Mouse (Mus musculus) liver, adult 2 months (tissue): ENCODE results near the gene Clk1. TPM values are rescaled to one million over a fixed set of nuclear protein-coding genes. Genes with fewer than 3 reads are reported as not detected.
"Not testable (repeated sequence)": the region's sequence is repeated elsewhere in the genome, so short reads cannot be mapped to it uniquely, and the experiment has no call there.

ENCODE experiments used
- DNase-seq: peaks from one replicate; pipeline ENCODE4 v3.0.0-alpha.2; 2011; ENCODE audit warnings: low read depth, low spot score; ENCODE audit errors: extremely low read depth
- H3K27ac ChIP-seq: fragments of 200-500 bp; replicated peaks from 2 replicates; pipeline ENCODE4 v1.5.1; 2012; ENCODE audit warnings: low read depth, mild to moderate bottlenecking, control low read depth, inconsistent platforms, low read length; ENCODE audit not compliant: insufficient read depth
- H3K27me3 ChIP-seq: fragments of 200-500 bp; 2 replicates; pipeline ENCODE4 v1.6.1; 2012; ENCODE audit warnings: mild to moderate bottlenecking, moderate library complexity, low read length, inconsistent platforms; ENCODE audit not compliant: control insufficient read depth, insufficient read depth
- H3K36me3 ChIP-seq: fragments of 200-500 bp; 2 replicates; pipeline ENCODE4 v1.6.1; 2012; ENCODE audit warnings: low read length, inconsistent platforms; ENCODE audit not compliant: control insufficient read depth, insufficient read depth
- H3K4me1 ChIP-seq: fragments of 200-500 bp; 2 replicates; pipeline ENCODE4 v1.6.1; 2011; ENCODE audit warnings: low read length; ENCODE audit not compliant: control insufficient read depth, insufficient read depth
- H3K4me3 ChIP-seq: fragments of 200-500 bp; 2 replicates; pipeline ENCODE4 v1.5.1; 2011; ENCODE audit warnings: low read depth, mild to moderate bottlenecking, control low read depth, low read length, moderate library complexity; ENCODE audit not compliant: insufficient read depth
- H3K79me2 ChIP-seq: fragments of 200-500 bp; 2 replicates; pipeline ENCODE4 v1.6.1; 2012; ENCODE audit warnings: inconsistent platforms, mild to moderate bottlenecking, low read length, moderate library complexity; ENCODE audit not compliant: control insufficient read depth, insufficient read depth
- H3K9ac ChIP-seq: fragments of 200-500 bp; 2 replicates; pipeline ENCODE4 v1.6.1; 2012; ENCODE audit warnings: low read depth, mild to moderate bottlenecking, control low read depth, inconsistent platforms, low read length
- CTCF ChIP-seq: fragments of 200-500 bp; IDR thresholded peaks from 2 replicates; pipeline ENCODE4 v1.5.1; 2011; ENCODE audit warnings: low read depth, low read length, control low read depth
- POLR2A ChIP-seq: fragments of 200-500 bp; IDR thresholded peaks from 2 replicates; pipeline ENCODE4 v1.6.1; 2011; ENCODE audit warnings: low read length, control low read depth; ENCODE audit not compliant: insufficient read depth; ENCODE audit errors: extremely low read depth
- WGBS: fragments of 180-500 bp; shearing (Covaris S2); methylation state at CpG from one replicate; pipeline ENCODE4 v1.1.7; 2018; 5-methylcytosine and 5-hydroxymethylcytosine counted together
- polyA plus RNA-seq: library from polyadenylated mRNA; depleted of rRNA; stranded (reverse); fragments of >200 nt; gene quantifications from 2 replicates; pipeline ENCODE4 v1.2.3, GENCODE M21; 2012
- total RNA-seq: library from RNA; depleted of rRNA; stranded (reverse); fragments of >200 nt; gene quantifications from 2 replicates; pipeline ENCODE4 v1.2.3, GENCODE M21; 2014

The Clk1 gene
- total and polyA plus RNA-seq, 2 experiments = 23.0 to 163 TPM

DNA sequence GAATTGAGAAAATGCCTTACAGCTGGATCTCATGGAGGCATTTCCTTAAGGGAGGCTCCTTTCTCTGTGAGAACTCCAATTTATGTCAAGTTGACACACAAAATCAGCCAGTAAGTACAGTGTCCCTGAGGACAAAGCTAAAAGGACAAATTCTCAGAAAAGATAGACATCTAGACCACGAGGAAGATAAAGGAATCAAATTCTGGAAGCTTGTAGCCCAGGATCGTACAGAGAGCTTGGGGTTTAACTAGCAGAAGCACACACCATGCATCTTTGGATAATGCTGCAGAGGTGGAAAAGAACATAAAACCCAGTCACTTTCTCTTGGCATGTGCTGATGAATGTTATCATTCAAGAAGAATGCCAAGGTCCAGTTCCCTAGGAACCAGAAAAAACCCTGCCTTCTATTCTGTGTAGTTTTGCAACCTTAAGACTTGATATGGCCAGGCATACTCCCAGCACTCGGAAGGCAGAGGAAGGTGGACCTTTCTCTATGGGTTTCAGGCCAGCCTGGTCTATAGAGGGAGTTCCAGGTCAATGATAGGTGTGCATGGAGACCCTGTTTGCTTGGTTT, 48.2 kb downstream of the Clk1 start:
- Histone ChIP-seq H3K9ac (no peak overlapping the region), H3K79me2 (no peaks in the 10 kb centered on the region), H3K4me1 (no peaks in the 10 kb centered on the region), H3K4me3 (no peak overlapping the region), H3K27ac (no peak overlapping the region), H3K27me3 (no peaks in the 10 kb centered on the region), H3K36me3 (no peaks in the 10 kb centered on the region)
- no peak for DNase-seq
- 85% methylated on average over 3 of the region's 3 CpGs for WGBS
- TF ChIP-seq POLR2A (no peak), CTCF (no peak)

DNA sequence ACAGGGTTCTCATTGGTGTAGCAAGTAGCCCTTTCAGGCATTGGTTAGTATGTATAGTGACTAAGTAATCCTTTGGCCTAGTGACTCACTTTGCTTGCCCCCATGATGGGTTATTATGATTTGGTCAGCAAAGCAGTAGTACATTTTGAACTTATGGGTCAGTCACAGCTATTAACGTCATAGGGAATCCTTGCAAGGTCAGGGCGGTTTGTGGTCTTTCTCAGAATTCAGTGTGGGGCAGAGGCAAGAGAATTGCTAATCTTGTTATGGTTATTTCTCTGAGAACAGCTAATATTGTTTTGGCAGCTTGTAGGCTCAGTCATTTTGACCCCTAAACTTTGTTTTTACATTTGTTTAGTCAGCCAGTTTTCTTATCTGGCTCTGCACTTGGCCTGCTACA, 49.6 kb downstream of the Clk1 start:
- 67% methylated on average over 2 of the region's 2 CpGs for WGBS
- not testable (repeated sequence) for H3K27me3 ChIP-seq, DNase-seq, H3K9ac ChIP-seq, H3K79me2 ChIP-seq, H3K27ac ChIP-seq, H3K36me3 ChIP-seq, H3K4me3 ChIP-seq, H3K4me1 ChIP-seq

DNA sequence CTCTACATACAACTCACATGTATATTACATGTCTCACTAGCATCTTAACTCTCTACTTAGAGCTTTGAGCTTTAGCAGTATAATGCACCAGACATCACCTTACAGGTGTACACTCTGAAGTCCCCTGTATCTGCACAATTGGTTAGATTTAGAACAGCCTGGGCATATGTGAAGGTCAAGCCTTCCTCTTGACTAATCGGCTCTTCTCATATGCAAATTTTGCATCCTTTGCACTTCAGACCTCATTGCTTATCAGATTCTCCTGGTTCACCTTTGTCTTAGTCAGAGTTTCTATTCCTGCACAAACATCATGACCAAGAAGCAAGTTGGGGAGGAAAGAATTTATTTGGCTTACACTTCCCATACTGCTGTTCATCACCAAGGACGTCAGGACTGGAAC, 54.1 kb downstream of the Clk1 start:
- H3K79me2 ChIP-seq = no peaks in the 10 kb centered on the region
- H3K9ac ChIP-seq = no peak overlapping the region
- H3K4me3 ChIP-seq = no peak overlapping the region
- no peak overlapping the region for H3K27ac ChIP-seq
- 72% methylated on average over 2 of the region's 2 CpGs for WGBS
- H3K4me1 ChIP-seq = no peaks in the 10 kb centered on the region
- H3K27me3 ChIP-seq = no peaks in the 10 kb centered on the region
- no peak for TF ChIP-seq POLR2A
- TF ChIP-seq CTCF = no peak
- H3K36me3 ChIP-seq = no peaks in the 10 kb centered on the region
- DNase-seq = no peak

DNA sequence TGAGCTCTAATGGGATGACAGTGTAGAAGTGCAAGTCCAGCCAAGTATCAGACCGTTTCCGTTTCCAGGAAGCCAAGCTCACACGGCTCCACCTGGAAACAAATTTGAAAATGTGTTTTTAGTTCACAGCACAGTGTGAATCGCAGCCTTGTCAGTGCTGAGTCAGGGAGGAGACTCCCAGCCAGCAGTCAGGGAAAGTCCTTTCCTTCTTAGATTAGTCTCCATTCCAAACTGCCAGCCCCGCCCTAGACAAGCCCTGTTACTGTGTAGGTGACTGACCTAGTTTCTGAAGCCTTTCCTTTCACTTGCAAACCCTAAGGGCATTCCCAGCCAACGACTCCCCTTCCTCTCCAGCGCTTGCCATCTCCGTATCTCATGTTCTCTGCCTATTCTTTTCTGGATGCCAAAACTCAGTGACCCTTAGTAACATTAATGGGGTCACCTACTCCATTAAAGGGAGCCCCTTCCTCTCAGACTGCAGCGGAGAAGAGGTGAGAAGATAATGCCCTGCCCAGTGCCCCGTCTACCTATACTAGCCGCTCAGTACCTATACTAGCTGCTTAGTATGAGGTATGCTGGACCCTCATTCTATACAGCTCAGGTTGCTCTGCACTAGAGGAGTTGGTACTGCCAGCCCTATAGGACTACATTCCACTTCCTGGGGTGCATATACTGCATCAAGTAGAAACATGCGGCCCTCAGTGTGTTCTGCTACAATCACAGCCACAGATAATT, 57.0 kb downstream of the Clk1 start:
- no peaks in the 10 kb centered on the region for H3K79me2 ChIP-seq
- H3K27ac ChIP-seq = no peak overlapping the region
- 79% methylated on average over 12 of the region's 12 CpGs for WGBS
- no peak overlapping the region for H3K4me3 ChIP-seq
- TF ChIP-seq CTCF (no peak), POLR2A (no peak)
- no peaks in the 10 kb centered on the region for H3K36me3 ChIP-seq
- H3K27me3 ChIP-seq = no peaks in the 10 kb centered on the region
- DNase-seq = no peak
- no peaks in the 10 kb centered on the region for H3K4me1 ChIP-seq
- H3K9ac ChIP-seq = no peak overlapping the region

DNA sequence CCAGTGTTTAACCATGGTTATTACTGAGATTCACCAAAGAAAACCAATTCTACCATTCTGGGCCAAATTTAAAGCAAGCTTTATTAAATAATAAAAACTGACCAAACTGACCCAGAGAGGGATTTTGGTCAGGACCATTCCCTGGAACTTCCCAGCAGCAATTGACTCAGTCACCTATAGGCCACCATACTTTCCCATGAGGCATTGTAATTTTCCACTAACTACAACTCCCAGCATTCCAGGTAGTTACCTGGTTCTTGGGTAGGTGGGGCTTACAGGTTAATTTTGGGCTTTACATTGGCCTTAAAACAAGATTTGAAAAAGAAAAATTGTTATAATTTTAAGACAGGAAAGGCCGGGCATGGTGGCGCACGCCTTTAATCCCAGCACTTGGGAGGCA, 58.0 kb downstream of the Clk1 start:
- 99% methylated on average over 3 of the region's 3 CpGs for WGBS
- TF ChIP-seq POLR2A = no peak
- TF ChIP-seq CTCF = no peak
- no peak overlapping the region for H3K4me3 ChIP-seq
- DNase-seq = no peak
- H3K36me3 ChIP-seq = no peaks in the 10 kb centered on the region
- no peak overlapping the region for H3K9ac ChIP-seq
- H3K4me1 ChIP-seq = no peaks in the 10 kb centered on the region
- no peaks in the 10 kb centered on the region for H3K27me3 ChIP-seq
- H3K27ac ChIP-seq = no peak overlapping the region
- no peaks in the 10 kb centered on the region for H3K79me2 ChIP-seq

DNA sequence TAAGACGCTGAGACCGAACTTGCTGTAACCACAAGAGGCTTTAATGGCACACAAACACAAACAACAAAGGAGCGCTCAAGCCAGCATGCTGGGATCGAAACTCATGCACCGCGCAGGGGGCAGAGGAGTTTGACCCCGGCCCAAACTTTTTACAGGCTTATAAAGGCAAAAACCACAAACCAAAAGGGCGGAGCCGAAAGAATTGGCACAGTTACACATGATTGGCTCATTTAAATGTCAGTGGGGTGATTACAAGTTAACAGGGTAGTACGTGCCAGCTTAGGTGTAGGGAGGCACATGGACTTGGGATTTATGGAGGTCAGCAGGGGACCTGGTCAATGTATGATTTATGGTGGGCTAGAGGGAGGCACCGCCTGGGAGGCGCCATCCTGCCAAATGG, 59.3 kb downstream of the Clk1 start:
- TF ChIP-seq CTCF = no peak
- TF ChIP-seq POLR2A = no peak
- no peak overlapping the region for H3K27ac ChIP-seq
- no peak overlapping the region for H3K4me3 ChIP-seq
- WGBS = 97% methylated on average over 12 of the region's 12 CpGs
- DNase-seq = no peak
- H3K27me3 ChIP-seq = no peaks in the 10 kb centered on the region
- no peaks in the 10 kb centered on the region for H3K79me2 ChIP-seq
- H3K36me3 ChIP-seq = no peaks in the 10 kb centered on the region
- no peak overlapping the region for H3K9ac ChIP-seq
- no peaks in the 10 kb centered on the region for H3K4me1 ChIP-seq
